Mouse (Mus musculus): ENCODE data around the gene Sumf1.

- no peak for TF ChIP-seq POLR2A (IDR thresholded peaks at IDR 0.05; ENCODE audit: insufficient read depth, low read depth, low read length)
- TF ChIP-seq EP300 (IDR thresholded peaks at IDR 0.05; ENCODE audit: insufficient read depth, low read depth, low read length) = no peak
These were observed 59.9 kb downstream of the Sumf1 start for GRCm38 (mm10) chr6:108125474-108125873.
